Mouse (Mus musculus) ES-E14 (cell line): ENCODE measurements around the gene Baz2b.

ENCODE experiments used
- CHD2 ChIP-seq: IDR thresholded peaks from 2 replicates; pipeline ENCODE4 v1.6.1; 2014; ENCODE audit warnings: mild to moderate bottlenecking, low read depth, low read length, inconsistent platforms
- HCFC1 ChIP-seq: IDR thresholded peaks from 2 replicates; pipeline ENCODE4 v1.6.1; 2012; ENCODE audit warnings: low read length, inconsistent platforms, borderline replicate concordance; ENCODE audit not compliant: insufficient read depth
- MAFK ChIP-seq: IDR thresholded peaks from 2 replicates; pipeline ENCODE4 v1.6.1; 2014; ENCODE audit warnings: mild to moderate bottlenecking, low read depth, low read length, inconsistent platforms; ENCODE audit not compliant: insufficient read depth
- ZC3H11A ChIP-seq: IDR thresholded peaks from 2 replicates; pipeline ENCODE4 v1.6.1; 2012; ENCODE audit warnings: low read depth, mild to moderate bottlenecking, inconsistent platforms, low read length, borderline replicate concordance
- ZNF384 ChIP-seq: IDR thresholded peaks from 2 replicates; pipeline ENCODE4 v1.6.1; 2012; ENCODE audit warnings: low read depth, low read length, inconsistent platforms

- TF ChIP-seq ZNF384 (peak; percentile 77; the same call in 1 of the 2 replicates), MAFK (no peak), ZC3H11A (no peak), CHD2 (no peak), HCFC1 (no peak)
Measured at GRCm38 (mm10) chr2:60123061-60123874, 86.4 kb downstream of the Baz2b start.
